Mouse (Mus musculus): Measurements from ENCODE around the gene Stx6.

Gene Stx6

GRCm38 (mm10) chr1:155210011-155210763 lies 51.7 kb downstream of the Stx6 start:
- no peak for DNase-seq

DNA sequence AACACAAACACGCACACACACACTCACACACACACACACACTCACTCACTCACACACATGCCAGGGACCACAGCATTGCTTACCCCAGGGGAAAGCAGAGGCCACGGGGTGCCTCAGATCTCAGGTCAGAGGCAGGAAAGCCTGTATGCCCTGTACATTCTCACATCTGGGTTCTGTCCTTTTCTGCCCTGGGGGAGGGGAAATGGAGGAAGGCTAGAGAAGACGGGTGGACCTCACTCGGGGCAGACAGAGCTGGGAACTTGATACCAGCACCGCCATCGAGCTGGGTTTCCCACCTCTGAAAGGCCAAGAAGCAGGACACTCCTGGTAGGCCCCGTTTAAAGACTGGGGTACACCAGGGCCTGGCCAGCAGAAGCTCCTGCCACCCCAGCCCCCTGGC lies 52.5 kb downstream of the Stx6 start:
- no peak for DNase-seq

DNA sequence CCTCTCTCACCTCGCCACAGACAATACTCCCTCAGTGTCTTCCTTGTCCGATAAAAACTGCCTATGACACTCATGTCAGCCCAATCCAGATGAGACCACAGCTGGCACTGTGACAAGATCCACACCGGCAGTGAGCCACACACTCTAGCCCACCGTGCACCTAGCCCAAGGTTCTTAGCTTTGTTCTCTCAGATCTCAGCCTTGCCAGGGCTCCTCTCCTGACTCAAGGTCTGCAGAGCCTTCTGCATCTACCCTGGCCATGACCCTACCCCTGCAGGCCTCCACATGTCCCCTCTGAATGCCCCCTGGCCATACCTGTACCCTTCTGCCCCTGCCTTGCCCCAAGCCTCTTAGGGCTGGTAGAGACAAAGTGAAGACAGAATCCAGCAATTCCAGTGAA lies 53.6 kb downstream of the Stx6 start:
- no peak for DNase-seq

GRCm38 (mm10) chr1:155212493-155212892 lies 54.0 kb downstream of the Stx6 start:
- DNase-seq, result peak; percentile 81

GRCm38 (mm10) chr1:155212936-155213774 lies 54.6 kb downstream of the Stx6 start:
- peak; percentile 78 for DNase-seq

GRCm38 (mm10) chr1:155213912-155214311 lies 55.4 kb downstream of the Stx6 start:
- DNase-seq, result no peak

DNA sequence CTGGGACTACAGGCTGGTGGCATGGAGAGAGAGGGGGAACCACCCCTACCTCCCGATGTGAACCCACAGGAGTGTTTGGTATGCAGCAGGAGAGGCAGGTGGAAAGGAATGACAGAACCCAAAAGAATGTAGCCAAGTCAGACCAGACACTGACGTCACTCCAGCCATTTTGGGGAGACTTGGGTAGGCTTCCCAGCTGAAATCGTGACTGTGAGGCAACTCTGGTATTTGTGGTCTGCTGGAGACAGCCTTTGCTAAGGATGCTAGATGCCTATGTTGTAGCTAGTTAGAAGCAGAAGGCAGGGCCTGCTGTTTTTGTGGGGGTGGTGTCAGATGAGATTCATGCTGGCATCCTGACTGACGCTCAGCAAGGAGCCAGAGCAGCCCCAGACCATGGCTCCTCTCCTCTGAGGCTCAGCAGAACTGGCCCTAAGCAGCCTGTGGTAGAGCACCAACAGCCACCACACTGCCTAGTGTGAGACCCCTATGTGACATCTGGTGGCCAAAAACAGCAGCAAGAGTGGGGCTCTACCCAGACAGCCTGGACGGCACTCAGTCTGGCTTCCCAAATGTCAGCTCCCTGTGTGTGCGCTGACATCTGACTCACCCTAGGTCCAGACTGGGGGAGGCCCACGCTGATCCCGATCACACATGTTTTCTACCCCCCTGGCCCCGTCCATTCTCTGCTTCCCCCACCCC lies 56.7 kb downstream of the Stx6 start:
- peak; percentile 51 for DNase-seq

DNA sequence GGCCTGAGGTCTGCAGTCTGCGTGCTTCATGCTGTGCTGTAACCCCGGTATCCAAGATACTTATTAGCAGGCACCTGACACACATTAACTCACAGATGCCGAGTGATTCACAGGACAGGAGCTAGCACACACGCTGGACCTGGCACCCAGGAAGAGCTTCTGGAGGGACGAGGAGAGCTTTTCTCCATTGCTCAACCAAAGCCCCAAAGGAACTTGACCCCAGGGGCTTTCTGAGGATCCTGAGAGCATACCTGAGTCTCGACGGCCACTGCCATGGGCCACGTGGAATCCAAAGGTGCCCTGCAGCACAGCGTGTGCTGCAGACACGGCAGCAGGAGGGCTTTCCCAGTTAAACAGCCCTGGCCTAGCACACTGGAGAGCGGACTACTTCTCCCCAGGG lies 57.8 kb downstream of the Stx6 start:
- no peak for DNase-seq

DNA sequence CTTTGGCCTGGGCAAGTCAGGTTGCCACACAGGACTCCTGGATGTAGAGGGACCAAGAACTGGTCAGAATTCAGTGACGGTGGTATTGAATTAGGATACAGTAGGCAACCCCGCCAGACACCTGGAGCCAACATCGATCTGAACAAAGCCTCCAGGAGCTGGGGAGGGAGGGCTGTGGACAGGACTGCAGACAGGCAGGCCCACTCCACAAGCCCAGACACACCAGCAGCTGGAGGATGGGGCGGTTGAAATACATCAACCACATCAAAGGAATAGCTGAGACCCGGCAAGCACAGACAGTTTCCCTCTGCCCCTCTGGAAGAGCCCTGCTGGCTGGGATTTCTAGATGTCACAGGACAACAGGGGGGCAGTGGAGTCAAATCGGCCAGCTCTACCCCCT lies 58.3 kb downstream of the Stx6 start:
- DNase-seq, result no peak

- peak; percentile 77 for DNase-seq
Measured at GRCm38 (mm10) chr1:155217865-155218541, 59.5 kb downstream of the Stx6 start.

DNA sequence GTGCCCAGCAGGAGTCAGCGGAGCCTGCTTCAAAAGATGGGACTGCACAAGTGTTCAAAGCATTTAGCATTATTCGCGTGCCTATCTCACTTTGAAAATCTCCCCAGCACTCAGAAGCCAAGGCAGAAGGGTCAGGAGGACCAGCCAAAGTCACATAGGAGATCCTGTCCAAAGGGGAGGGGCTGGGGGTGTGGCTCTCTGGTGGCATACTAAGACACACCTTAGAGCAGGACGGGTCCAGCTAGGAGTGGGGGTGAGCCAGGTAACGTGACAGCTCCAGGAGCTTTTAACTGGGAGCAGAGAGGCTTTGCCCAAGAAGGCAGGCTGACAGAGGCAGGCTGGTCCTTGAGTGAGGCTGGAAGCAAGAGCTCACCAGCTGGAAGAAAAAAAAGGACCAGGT lies 60.4 kb downstream of the Stx6 start:
- DNase-seq, result no peak

DNA sequence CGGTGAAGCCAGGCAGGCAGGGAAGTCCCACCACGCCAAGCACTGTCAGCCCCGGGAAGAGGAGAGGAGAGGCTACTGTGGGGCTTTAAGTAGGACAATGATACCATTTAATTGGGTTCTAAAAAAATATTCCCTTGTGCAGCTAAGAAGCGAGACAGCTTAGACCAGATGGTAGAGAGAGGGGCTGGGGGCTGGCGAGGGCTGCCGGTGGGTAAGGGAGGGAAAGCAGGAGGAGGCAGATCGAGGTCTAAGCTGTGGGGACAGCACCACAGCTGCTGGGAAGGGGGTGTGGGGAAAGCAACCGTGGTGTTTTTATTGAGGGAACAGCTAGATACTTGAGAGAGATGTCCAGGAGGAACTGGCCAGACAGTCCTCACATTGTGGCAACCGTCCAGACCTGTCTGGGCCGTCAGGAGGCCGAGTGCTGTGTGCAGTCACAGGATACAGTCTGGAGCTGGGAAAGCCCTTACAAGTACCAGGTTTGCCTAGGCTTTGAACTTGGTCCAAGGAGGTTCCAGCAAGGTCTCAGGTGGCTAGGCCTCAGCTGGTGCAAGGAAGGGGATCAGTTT lies 63.7 kb downstream of the Stx6 start:
- peak; percentile 43 for DNase-seq

GRCm38 (mm10) chr1:155223036-155223435 lies 64.5 kb downstream of the Stx6 start:
- DNase-seq, result no peak

DNA sequence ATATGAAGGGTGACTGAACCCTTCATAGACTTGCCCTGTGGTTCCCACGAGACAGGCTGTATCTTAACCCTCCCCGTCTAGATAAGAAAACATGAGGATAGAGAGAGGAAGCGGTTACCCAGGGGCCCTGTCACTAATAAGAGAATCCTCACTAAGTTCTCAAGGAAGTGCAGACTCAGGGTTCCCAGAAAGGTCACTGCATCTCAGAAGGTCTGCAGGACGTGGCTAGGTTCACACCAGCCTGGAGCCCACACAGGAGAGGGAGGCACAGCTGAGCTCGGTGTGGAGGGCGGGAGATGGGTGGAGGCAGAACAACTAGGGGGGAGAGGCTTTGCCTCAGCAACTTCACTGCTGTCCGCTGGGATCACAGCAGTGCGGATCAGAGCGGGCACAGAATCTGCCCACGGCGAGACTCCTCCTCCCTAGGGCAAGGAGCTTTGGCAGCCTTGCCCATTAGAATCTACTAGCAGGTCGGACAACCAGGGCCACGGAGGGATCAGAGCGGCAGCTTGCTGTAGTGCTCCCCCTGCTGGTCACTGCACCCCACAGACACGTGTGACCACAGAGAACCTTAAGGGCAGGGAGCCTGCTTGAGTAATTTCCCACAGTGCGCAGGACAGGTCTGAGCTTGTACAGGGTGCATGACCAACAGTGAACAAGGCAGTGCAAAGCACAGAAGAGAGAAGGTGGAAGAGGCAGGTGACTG lies 65.5 kb downstream of the Stx6 start:
- DNase-seq, result peak; percentile 90

- peak; percentile 51 for DNase-seq
Measured at GRCm38 (mm10) chr1:155229464-155230411, 71.2 kb downstream of the Stx6 start.

GRCm38 (mm10) chr1:155232385-155232784 lies 73.9 kb downstream of the Stx6 start:
- no peak for DNase-seq

DNA sequence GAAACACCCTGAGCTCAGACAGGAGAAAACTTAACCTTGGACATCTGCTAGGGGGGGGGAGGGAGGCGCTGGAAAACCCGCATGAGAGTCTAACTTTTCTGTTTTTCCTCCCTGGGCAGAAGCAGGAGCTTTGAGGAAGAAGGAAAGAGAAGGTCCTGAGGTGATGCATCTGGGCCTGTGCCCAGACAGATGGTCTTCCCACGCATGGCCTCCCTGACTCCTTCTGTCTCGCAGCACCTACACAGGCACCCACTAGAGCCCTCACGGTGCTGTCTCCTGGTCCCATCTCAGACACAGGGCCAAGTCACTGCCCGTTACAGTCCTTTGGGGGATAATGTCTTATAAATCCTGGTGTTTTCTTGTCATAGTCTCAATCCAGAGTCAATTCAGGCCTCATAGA lies 74.3 kb downstream of the Stx6 start:
- DNase-seq, result no peak

- no peak for DNase-seq
Measured at GRCm38 (mm10) chr1:155233378-155233777, 74.9 kb downstream of the Stx6 start.

DNA sequence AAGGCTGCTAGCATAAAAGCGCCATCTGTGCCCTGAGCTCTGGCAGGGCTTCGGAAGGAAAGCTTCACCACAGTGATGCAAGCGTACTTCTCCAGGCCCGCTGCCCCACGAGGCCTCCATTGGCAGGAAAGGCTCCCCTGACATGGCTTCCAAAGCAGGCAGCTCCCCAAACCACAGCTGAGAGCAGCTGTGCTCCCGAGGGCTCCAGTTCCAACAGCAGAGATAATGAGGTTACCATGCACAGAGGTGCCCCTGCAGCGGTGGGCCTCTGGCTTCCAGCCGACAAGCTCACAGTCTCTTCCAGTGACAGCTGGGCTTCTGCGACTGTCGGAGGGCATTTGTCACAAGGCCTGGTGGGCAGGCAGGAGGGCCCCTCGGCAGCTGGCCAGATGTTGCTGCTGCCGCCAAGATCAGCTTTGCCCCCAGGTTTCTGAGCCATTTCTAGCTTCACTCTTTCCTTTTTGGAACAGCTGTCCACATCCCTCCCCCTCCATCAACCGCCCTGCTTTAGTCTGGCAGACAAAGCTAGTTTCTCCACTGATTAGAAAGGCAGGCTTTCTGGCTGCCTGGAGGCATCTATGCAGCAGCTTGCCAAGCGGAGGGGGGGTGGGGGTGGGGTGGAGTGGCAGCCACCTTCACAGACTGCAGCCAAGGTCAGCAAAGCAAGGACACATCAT lies 75.6 kb downstream of the Stx6 start:
- peak; percentile 83 for DNase-seq

DNA sequence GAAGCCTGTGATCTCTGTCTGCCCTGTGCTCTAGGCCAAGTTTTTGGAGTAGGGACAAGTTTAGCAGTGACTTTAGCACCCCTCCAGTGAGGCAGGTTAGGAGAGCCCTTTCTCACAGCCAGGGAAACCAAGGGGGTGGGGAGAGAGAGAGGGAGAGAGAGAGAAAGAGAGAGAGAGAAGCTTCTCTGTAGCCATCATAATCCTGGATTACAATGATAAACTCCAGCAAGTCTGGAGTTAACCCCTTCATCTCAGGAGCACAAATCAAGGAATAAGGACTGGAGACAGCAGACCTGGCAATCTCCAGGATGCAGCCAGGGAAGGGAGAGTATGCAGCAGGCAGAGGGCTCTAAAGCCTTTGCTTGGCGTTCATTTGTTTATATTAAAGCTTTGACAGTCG lies 77.1 kb downstream of the Stx6 start:
- DNase-seq, result no peak

All from lung, postnatal 10 days (tissue).